In genomic region chr12:32690096-32690495, GRCm38 (mm10) we compare ENCODE assay signal across 16 mouse cellular contexts.
"Had no signal": no experiment of that assay in that cellular context is flagged by ENCODE, and none has a peak within 500 bp of the region (broad histone marks: within the 10 kb centered on the region; RNA-seq: fewer than 3 reads in every experiment).

No protein-coding gene starts in this region.

- H3K27me3 ChIP-seq: liver, embryonic 12.5 days; liver, embryonic 15.5 days; lung, embryonic 15.5 days; midbrain, embryonic 13.5 days had no signal

- H3K27ac ChIP-seq: kidney, postnatal 0 days; left cerebral cortex, adult 2 months; liver, embryonic 12.5 days; liver, embryonic 15.5 days; lung, embryonic 15.5 days; midbrain, embryonic 10.5 days; midbrain, embryonic 13.5 days; stomach, postnatal 0 days had no signal

- H3K4me3 ChIP-seq: left cerebral cortex, adult 2 months; liver, embryonic 12.5 days; liver, embryonic 15.5 days; lung, embryonic 15.5 days; megakaryocyte, embryonic 14.5 days; midbrain, embryonic 10.5 days; midbrain, embryonic 13.5 days had no signal

- DNase-seq: layer of hippocampus, postnatal 36 days; right cerebral cortex, adult 18-20 months; right cerebral cortex, postnatal 14 days; right cerebral cortex, postnatal 4 days; thymus, adult 2 months; thymus, postnatal 14 days; thymus, postnatal 4 days had no signal

- H3K36me3 ChIP-seq: liver, embryonic 12.5 days; liver, embryonic 15.5 days; lung, embryonic 15.5 days; midbrain, embryonic 10.5 days; midbrain, embryonic 13.5 days had no signal

- H3K9ac ChIP-seq: liver, embryonic 12.5 days; liver, embryonic 15.5 days; lung, embryonic 15.5 days; midbrain, embryonic 13.5 days had no signal

- H3K4me1 ChIP-seq: liver, embryonic 12.5 days; liver, embryonic 15.5 days had no signal
